Mouse (Mus musculus): ENCODE measurements around the gene Hmcn1. TPM values are rescaled to one million over a fixed set of nuclear protein-coding genes. Genes with fewer than 3 reads are reported as not detected.

Gene Hmcn1
- polyA plus RNA-seq, 1 experiment from 2014 or later = 14.2 TPM

DNA sequence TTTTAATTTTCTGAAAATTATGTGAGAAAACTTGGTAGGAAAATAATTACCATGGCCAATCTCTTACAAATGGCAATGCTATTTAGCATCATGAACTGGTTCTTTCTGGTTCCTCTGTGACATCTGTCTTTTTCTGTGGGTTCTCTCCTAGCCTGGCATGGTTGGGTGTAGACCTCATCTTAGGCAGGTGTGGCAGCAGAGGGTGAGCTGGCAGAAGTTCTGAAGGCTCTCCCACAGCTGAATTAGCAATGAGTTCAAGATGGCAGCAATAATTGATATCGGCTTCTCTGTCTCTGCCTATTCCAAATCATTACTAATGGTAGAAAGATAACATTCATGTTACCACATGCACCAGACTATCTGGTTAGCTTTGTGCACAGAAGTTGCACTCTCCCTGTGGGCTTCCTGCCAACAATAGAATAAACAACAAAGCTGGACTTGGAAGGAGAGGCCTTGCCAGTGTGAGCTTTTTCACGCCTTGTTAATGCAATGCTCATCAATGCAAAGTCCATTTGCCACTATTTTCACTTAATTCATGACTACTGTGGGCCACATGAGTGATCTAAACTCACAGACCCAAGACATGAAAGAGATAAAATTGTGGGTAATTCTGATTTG, 26.1 kb upstream of the Hmcn1 start:
- Histone ChIP-seq H3K4me3 (no peak overlapping the region), H3K27me3 (ENCODE audit: low read depth, poor library complexity, severe bottlenecking) (no peaks in the 10 kb centered on the region), H3K9me3 (replicated peaks) (no peaks in the 10 kb centered on the region), H3K27ac (no peak overlapping the region), H3K36me3 (no peaks in the 10 kb centered on the region), H3K4me1 (no peaks in the 10 kb centered on the region)
- 91% methylated on average over 2 of the region's 2 CpGs for WGBS
- DNase-seq (ENCODE audit: low spot score) = no peak

- DNase-seq (ENCODE audit: low spot score) = peak; percentile 86
These were observed 17.8 kb upstream of the Hmcn1 start for GRCm38 (mm10) chr1:151011056-151011455.

DNA sequence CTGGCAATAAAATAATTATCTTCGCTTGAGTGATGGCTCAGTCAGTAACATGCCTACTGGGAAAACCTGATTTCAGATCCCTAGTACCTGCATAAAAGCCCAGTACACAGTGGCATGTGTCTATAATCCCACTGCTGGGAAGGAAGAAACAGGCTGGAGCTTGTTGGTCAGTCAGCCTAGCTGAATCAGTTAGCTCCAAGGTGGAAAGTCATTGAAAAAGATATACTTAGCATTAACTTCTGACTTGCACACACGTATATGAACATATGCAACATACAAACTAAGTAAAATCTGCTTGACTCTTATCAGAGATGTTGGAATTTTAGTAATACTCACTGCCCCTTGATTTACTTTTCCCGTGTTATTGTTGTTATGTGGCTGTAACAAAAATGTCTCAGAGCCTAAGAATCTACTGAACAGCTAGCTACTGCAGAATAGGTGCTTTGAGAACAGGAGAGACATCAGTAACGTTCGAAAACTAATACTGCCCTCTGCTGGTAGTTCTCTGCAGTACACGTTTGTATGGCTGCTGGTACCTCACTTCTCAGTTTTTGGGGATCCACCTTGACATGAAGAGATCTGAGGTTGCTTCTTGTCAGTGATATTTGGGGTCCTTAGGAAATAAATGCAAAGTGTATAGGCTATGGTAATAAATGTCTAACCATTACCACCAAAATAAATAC, 16.0 kb upstream of the Hmcn1 start:
- Histone ChIP-seq H3K36me3 (no peaks in the 10 kb centered on the region), H3K9me3 (replicated peaks) (no peaks in the 10 kb centered on the region), H3K4me1 (peaks cover 28% of the 10 kb centered on the region), H3K4me3 (no peak overlapping the region), H3K27ac (no peak overlapping the region), H3K27me3 (ENCODE audit: low read depth, poor library complexity, severe bottlenecking) (no peaks in the 10 kb centered on the region)
- no peak for DNase-seq (ENCODE audit: low spot score)
- 28% methylated on average over 6 of the region's 6 CpGs for WGBS

More at GRCm38 (mm10) chr1:151011056-151011455, 17.8 kb upstream of the Hmcn1 start:
- Histone ChIP-seq H3K9me3 (replicated peaks) (no peaks in the 10 kb centered on the region), H3K4me1 (peaks cover 28% of the 10 kb centered on the region), H3K36me3 (no peaks in the 10 kb centered on the region), H3K27ac (no peak overlapping the region), H3K4me3 (no peak overlapping the region), H3K27me3 (ENCODE audit: low read depth, poor library complexity, severe bottlenecking) (no peaks in the 10 kb centered on the region)
- 33% methylated on average over 7 of the region's 7 CpGs for WGBS

- Histone ChIP-seq H3K4me3 (no peak overlapping the region), H3K36me3 (no peaks in the 10 kb centered on the region), H3K27ac (0 out of 2 replicates have a peak overlapping the region, but pooled peaks have one; percentile 25), H3K4me1 (peaks cover 24% of the 10 kb centered on the region), H3K27me3 (ENCODE audit: low read depth, poor library complexity, severe bottlenecking) (no peaks in the 10 kb centered on the region), H3K9me3 (replicated peaks) (no peaks in the 10 kb centered on the region)
- 73% methylated on average over 4 of the region's 4 CpGs for WGBS
- no peak for DNase-seq (ENCODE audit: low spot score)
These were observed 14.5 kb upstream of the Hmcn1 start for GRCm38 (mm10) chr1:151007747-151008146.

DNA sequence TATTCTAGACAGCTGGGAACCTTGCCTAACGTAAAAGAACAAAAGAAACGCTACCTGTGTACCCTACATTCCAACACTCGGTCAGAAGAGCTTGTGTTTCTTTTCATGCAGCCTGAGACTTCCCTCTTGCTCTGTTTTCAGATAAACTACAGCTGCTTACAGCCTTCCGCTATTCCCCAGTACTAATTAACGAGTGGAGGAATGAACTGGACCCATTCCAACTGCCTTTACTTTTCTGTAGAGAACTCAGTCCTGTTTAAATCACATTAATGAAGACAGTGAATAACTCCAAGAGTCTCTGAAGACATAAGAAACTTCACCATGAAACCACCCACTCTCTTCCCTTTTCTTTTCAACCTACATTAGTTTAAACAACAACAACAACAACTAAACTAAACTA, 10.8 kb upstream of the Hmcn1 start:
- Histone ChIP-seq H3K36me3 (no peaks in the 10 kb centered on the region), H3K4me3 (no peak overlapping the region), H3K9me3 (replicated peaks) (no peaks in the 10 kb centered on the region), H3K27ac (no peak overlapping the region), H3K4me1 (peaks cover 35% of the 10 kb centered on the region), H3K27me3 (ENCODE audit: low read depth, poor library complexity, severe bottlenecking) (no peaks in the 10 kb centered on the region)
- 84% methylated on average over 5 of the region's 5 CpGs for WGBS
- DNase-seq (ENCODE audit: low spot score) = no peak

GRCm38 (mm10) chr1:151001868-151002428, 8.7 kb upstream of the Hmcn1 start:
- Histone ChIP-seq H3K36me3 (no peaks in the 10 kb centered on the region), H3K4me3 (no peak overlapping the region), H3K27ac (0 out of 2 replicates have a peak overlapping the region, but pooled peaks have one; percentile 19), H3K4me1 (peaks cover 22% of the 10 kb centered on the region), H3K27me3 (ENCODE audit: low read depth, poor library complexity, severe bottlenecking) (no peaks in the 10 kb centered on the region), H3K9me3 (replicated peaks) (no peaks in the 10 kb centered on the region)
- 83% methylated on average over 8 of the region's 8 CpGs for WGBS
- no peak for DNase-seq (ENCODE audit: low spot score)

GRCm38 (mm10) chr1:151000714-151001113, 7.5 kb upstream of the Hmcn1 start:
- no peak for DNase-seq (ENCODE audit: low spot score)
- no peaks in the 10 kb centered on the region for H3K9me3 ChIP-seq (replicated peaks)
- 66% methylated on average over 13 of the region's 13 CpGs for WGBS
- H3K27me3 ChIP-seq (ENCODE audit: low read depth, poor library complexity, severe bottlenecking) = no peaks in the 10 kb centered on the region
- H3K4me3 ChIP-seq = no peak overlapping the region
- H3K27ac ChIP-seq = no peak overlapping the region
- H3K4me1 ChIP-seq = peaks cover 18% of the 10 kb centered on the region
- 0 out of 2 replicates have a peak, but pooled peaks cover 2% of the 10 kb centered on the region for H3K36me3 ChIP-seq

- 20% methylated on average over 2 of the region's 2 CpGs for WGBS
- no peaks in the 10 kb centered on the region for H3K9me3 ChIP-seq (replicated peaks)
- DNase-seq (ENCODE audit: low spot score) = no peak
- H3K36me3 ChIP-seq = 0 out of 2 replicates have a peak, but pooled peaks cover 2% of the 10 kb centered on the region
- peaks cover 45% of the 10 kb centered on the region for H3K4me1 ChIP-seq
- H3K27me3 ChIP-seq (ENCODE audit: low read depth, poor library complexity, severe bottlenecking) = no peaks in the 10 kb centered on the region
- no peak overlapping the region for H3K27ac ChIP-seq
- no peak overlapping the region for H3K4me3 ChIP-seq
These were observed 1.4 kb upstream of the Hmcn1 start for GRCm38 (mm10) chr1:150994612-150995011.

- WGBS = 1% methylated on average over 6 of the region's 6 CpGs
- DNase-seq (ENCODE audit: low spot score) = no peak
- peak overlapping the region; percentile 77 for H3K4me3 ChIP-seq
- no peaks in the 10 kb centered on the region for H3K27me3 ChIP-seq (ENCODE audit: low read depth, poor library complexity, severe bottlenecking)
- 0 out of 2 replicates have a peak, but pooled peaks cover 2% of the 10 kb centered on the region for H3K36me3 ChIP-seq
- H3K27ac ChIP-seq = peak overlapping the region; percentile 98
- no peaks in the 10 kb centered on the region for H3K9me3 ChIP-seq (replicated peaks)
- H3K4me1 ChIP-seq = peaks cover 45% of the 10 kb centered on the region
These were observed 499 bp downstream of the Hmcn1 start for GRCm38 (mm10) chr1:150992711-150993161.

GRCm38 (mm10) chr1:150991745-150992554, 1.3 kb downstream of the Hmcn1 start:
- H3K4me1 ChIP-seq = peaks cover 45% of the 10 kb centered on the region
- DNase-seq (ENCODE audit: low spot score) = peak; percentile 57
- peak overlapping the region; percentile 98 for H3K27ac ChIP-seq
- no peaks in the 10 kb centered on the region for H3K27me3 ChIP-seq (ENCODE audit: low read depth, poor library complexity, severe bottlenecking)
- peak overlapping the region; percentile 77 for H3K4me3 ChIP-seq
- H3K9me3 ChIP-seq (replicated peaks) = no peaks in the 10 kb centered on the region
- WGBS = 3% methylated on average over 10 of the region's 10 CpGs
- H3K36me3 ChIP-seq = 0 out of 2 replicates have a peak, but pooled peaks cover 2% of the 10 kb centered on the region

- Histone ChIP-seq H3K4me3 (no peak overlapping the region), H3K27ac (no peak overlapping the region), H3K27me3 (ENCODE audit: low read depth, poor library complexity, severe bottlenecking) (no peaks in the 10 kb centered on the region), H3K36me3 (no peaks in the 10 kb centered on the region), H3K9me3 (replicated peaks) (no peaks in the 10 kb centered on the region), H3K4me1 (peaks cover 5% of the 10 kb centered on the region; the same call in 1 of the 2 replicates)
- 81% methylated on average over 4 of the region's 4 CpGs for WGBS
- no peak for DNase-seq (ENCODE audit: low spot score)
These were observed 8.3 kb downstream of the Hmcn1 start for GRCm38 (mm10) chr1:150984888-150985287.

DNA sequence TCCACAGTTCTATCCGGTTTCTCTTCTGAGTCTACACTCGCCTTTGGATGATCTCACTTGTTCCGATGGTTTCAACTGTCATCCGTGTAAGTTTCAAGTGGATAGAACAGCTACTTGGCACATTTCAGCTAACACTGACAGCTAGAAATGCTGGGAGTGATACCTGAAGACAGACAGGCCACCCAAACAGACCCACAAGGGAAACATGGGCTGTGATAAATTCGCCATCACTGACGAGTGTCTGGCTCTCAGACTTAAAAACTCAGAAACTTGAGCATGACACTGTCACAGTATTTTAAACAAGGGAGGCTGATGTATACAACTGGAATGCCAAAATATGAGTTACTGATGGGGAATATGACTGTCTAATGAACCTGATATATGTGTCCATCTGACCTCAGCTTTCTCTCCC, 9.1 kb downstream of the Hmcn1 start:
- no peak overlapping the region for H3K4me3 ChIP-seq
- WGBS = 84% methylated on average over 6 of the region's 6 CpGs
- H3K9me3 ChIP-seq (replicated peaks) = no peaks in the 10 kb centered on the region
- DNase-seq (ENCODE audit: low spot score) = no peak
- no peak overlapping the region for H3K27ac ChIP-seq
- no peaks in the 10 kb centered on the region for H3K27me3 ChIP-seq (ENCODE audit: low read depth, poor library complexity, severe bottlenecking)
- H3K36me3 ChIP-seq = no peaks in the 10 kb centered on the region
- H3K4me1 ChIP-seq = peaks cover 5% of the 10 kb centered on the region; the same call in 1 of the 2 replicates
